Mouse (Mus musculus): ENCODE measurements around the gene Satb2. TPM values are rescaled to one million over a fixed set of nuclear protein-coding genes. Genes with fewer than 3 reads are reported as not detected.

The Satb2 gene
- total RNA-seq (2017) = 0.38 to 1.1 TPM (median 0.64 TPM) in 3 replicates

GRCm38 (mm10) chr1:56978151-56978700 lies at the start of gene Satb2:
TSS of gene Satb2 (minus strand) at chr1:56978650.
- no peak for ATAC-seq (replicated peaks; ENCODE audit: insufficient number of reproducible peaks, low FRiP score, low TSS enrichment, poor library complexity, severe bottlenecking)

- no peak for ATAC-seq (replicated peaks; ENCODE audit: insufficient number of reproducible peaks, low FRiP score, low TSS enrichment, poor library complexity, severe bottlenecking)
These were observed 40.5 kb upstream of the Satb2 start for GRCm38 (mm10) chr1:57018941-57019340.

DNA sequence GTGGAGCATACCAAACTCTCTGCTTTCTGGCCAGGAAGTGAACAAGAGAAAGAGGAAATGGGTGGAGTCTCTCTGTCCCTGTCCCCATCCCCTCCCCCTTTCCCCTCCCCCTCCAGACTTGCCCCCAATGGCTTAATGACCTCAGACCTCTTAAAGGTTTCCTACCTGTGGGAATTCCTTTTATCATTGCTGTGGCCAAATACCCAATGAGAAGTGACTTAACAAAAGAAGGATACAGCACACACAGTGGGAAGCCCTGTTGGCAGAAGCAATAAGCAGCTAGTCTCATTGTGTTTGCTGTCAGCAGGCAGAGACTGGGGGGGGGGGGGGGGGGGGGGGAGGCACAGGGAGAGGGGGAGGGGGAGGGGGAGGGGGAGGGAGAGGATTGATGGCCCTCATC lies 35.4 kb upstream of the Satb2 start:
- no peak for ATAC-seq (replicated peaks; ENCODE audit: insufficient number of reproducible peaks, low FRiP score, low TSS enrichment, poor library complexity, severe bottlenecking)

GRCm38 (mm10) chr1:57009171-57009570 lies 30.7 kb upstream of the Satb2 start:
- no peak for ATAC-seq (replicated peaks; ENCODE audit: insufficient number of reproducible peaks, low FRiP score, low TSS enrichment, poor library complexity, severe bottlenecking)

DNA sequence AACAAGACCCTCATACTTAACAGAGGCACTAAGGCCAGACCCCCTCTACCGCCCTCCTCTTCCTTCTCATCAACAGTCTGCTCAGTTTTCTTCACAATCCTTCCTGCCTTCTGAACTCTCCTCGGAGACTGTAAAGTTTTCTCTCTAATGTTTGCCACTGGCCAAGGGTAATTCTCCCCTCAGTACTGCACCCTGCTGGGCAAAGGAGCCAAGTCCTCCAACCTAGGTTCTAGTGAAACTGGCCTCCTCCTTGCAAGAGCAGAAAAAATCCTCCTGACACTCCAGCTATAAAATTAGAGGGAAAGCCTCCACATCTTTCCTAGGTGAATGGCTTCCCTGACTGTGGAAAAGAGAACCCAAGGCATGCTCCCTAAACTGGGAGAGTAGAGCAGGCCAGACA lies 16.6 kb upstream of the Satb2 start:
- no peak for ATAC-seq (replicated peaks; ENCODE audit: insufficient number of reproducible peaks, low FRiP score, low TSS enrichment, poor library complexity, severe bottlenecking)

- no peak for ATAC-seq (replicated peaks; ENCODE audit: insufficient number of reproducible peaks, low FRiP score, low TSS enrichment, poor library complexity, severe bottlenecking)
These were observed 13.9 kb upstream of the Satb2 start for GRCm38 (mm10) chr1:56992310-56992709.

DNA sequence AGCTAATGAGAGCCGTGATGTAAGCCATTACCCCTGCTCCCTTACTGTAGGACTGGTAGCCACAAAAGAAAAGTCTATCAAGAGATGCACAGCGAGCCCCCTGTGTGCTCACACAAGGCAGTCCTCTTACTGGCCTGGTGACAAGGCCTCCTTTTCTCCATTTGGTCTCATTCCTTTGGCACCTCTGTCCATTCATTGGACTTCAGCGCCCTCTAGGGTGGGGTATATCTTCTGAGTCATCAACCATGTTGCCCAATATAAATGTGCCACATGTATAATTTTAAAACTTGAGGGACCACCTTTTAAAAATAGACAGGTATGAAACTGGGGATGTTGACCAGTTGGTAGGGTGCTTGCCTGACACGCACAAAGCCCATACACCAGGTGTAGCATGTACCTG lies 13.2 kb upstream of the Satb2 start:
- no peak for ATAC-seq (replicated peaks; ENCODE audit: insufficient number of reproducible peaks, low FRiP score, low TSS enrichment, poor library complexity, severe bottlenecking)

GRCm38 (mm10) chr1:56984483-56984810 lies 6.0 kb upstream of the Satb2 start:
- ATAC-seq (replicated peaks; ENCODE audit: insufficient number of reproducible peaks, low FRiP score, low TSS enrichment, poor library complexity, severe bottlenecking) = 0 out of 2 replicates have a peak, but pooled peaks have one; percentile 19

DNA sequence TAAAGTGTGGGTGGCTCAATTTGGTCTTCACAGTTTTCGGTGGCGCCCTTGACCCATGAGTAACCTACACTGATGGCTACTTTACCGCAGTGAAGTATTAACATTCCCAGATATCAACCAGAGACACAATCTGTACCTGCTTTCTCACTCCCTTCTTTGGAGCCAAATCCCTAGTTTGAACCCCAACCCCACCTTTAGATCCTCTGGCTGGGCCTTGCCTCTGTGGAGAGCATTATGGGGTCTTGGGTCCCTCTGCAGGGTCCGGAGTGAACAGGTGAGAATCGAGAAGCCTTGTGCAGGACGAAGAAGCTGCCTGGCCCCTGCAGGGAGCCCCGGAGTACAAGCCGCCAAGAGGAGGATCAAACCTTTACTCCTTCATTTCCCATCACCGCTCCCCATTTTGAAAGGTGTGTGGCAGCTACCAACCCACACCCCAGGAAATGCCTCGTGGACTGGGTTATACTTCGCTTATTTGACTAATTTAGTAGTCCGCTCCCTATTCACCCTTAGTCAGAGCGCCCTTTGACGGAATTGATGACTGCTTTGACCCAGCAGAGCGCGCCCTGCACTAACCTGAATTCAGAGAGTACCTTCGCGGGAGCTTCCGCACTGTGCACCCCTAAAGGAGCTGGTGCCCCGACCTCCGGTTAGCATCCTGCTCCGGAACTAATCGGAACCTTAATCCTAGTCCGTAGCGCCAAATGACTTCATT lies 5.5 kb upstream of the Satb2 start:
- no peak for ATAC-seq (replicated peaks; ENCODE audit: insufficient number of reproducible peaks, low FRiP score, low TSS enrichment, poor library complexity, severe bottlenecking)

DNA sequence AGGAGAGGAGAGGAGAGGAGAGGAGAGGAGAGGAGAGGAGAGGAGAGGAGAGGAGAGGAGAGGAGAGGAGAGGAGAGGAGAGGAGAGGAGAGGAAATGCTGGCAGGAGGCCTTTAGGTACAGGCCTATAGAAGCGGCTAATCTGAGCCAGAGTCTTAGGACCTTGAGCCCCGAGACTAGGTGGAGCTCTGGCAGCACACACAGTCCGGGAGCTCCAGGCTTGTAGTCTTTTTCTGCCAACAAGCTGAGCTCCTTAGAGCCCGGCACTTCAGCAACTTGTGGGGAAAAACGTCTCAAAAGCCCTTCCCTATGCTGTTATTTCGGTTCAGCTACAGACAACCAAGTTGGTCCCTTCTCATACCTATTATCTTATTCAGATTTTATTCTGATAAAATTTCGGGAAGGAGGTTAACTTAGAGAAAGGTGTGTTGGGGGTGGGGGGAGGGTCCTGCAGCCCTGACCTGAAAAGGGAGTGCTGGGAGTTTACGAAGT lies 4.7 kb upstream of the Satb2 start:
- no peak for ATAC-seq (replicated peaks; ENCODE audit: insufficient number of reproducible peaks, low FRiP score, low TSS enrichment, poor library complexity, severe bottlenecking)

DNA sequence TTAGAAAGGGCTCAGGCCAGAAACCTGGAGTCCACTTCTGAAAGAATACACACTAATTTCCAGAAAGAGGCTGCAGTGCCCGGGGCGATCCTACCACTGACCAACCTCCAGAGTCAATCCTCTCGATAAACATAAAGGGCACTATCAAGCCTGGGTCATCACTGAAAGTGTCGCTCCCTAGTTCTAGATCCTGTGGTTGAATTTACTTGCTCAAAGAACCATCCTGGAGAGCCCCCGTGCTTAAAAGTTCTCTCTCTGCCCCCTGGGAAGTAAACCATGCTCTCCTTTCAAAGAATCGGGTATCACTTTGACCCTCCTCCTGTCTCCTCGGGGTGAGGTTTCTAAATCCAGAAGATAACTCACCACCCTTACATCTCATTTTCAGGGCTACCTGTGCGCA lies 4.2 kb upstream of the Satb2 start:
- no peak for ATAC-seq (replicated peaks; ENCODE audit: insufficient number of reproducible peaks, low FRiP score, low TSS enrichment, poor library complexity, severe bottlenecking)

- no peak for ATAC-seq (replicated peaks; ENCODE audit: insufficient number of reproducible peaks, low FRiP score, low TSS enrichment, poor library complexity, severe bottlenecking)
These were observed 3.6 kb upstream of the Satb2 start for GRCm38 (mm10) chr1:56981947-56982555.

GRCm38 (mm10) chr1:56981508-56981907 lies 3.1 kb upstream of the Satb2 start:
- ATAC-seq (replicated peaks; ENCODE audit: insufficient number of reproducible peaks, low FRiP score, low TSS enrichment, poor library complexity, severe bottlenecking) = no peak

- ATAC-seq (replicated peaks; ENCODE audit: insufficient number of reproducible peaks, low FRiP score, low TSS enrichment, poor library complexity, severe bottlenecking) = no peak
These were observed 2.3 kb upstream of the Satb2 start for GRCm38 (mm10) chr1:56980631-56981275.

- no peak for ATAC-seq (replicated peaks; ENCODE audit: insufficient number of reproducible peaks, low FRiP score, low TSS enrichment, poor library complexity, severe bottlenecking)
These were observed 1.3 kb upstream of the Satb2 start for GRCm38 (mm10) chr1:56979531-56980395.

DNA sequence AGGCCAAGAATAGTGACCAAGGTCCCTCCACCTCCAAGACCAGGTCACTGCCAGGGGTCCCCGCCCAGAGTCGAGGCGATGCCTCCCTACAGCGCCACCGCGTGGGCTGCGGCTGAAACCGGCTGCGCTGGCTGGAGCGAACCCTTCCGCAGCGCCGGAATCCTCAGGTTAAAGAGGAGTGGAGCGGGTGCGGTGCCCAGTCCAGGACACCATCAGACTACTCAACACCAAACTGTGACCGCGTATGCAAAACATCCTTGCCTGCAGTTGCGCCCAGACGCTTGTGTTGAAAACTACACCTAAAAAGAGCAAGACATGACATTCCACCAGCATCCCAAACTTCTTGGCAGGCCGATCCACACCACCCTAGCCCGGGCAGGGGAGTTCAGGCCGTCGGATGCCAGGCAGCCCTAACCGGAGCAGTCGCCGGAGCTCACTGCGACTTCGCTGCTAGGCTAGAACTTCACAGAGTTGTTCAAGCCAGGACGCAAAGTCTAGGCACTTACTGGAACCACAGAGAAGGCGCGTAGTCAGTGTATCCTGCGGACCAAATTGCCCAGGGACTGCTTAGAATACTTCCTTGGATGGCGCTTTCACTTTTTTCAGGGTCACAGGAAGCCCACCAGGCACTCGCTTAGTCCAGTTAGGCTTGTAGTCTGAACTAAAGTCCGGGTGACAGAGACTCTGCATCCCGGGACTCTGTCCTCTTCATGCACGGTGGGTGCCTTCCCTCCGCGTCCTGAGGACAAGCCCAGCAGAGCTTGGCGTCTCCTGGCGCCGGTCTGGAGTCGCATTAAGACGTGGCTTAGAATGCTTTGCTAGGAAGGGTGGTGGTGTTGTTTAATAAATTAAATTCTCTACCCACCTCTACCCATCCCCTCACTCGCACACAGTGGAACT lies 999 bp downstream of the Satb2 start:
- no peak for ATAC-seq (replicated peaks; ENCODE audit: insufficient number of reproducible peaks, low FRiP score, low TSS enrichment, poor library complexity, severe bottlenecking)

DNA sequence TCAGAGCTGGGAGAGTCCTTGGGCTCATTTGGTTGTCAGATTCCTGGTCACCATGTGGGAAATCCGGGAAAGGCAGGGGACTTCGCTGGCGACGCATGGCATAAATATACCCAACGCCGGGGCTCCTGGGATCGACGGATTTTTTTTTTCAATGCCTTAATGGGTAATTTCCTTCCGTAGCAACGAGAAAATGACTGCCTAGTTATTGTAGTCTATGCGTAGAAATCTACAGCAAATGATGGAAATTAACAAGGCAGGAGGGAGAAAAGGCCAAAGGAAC lies 1.7 kb downstream of the Satb2 start:
- no peak for ATAC-seq (replicated peaks; ENCODE audit: insufficient number of reproducible peaks, low FRiP score, low TSS enrichment, poor library complexity, severe bottlenecking)
